Mouse (Mus musculus): ENCODE data around the gene Olfr313. TPM values are rescaled to one million over a fixed set of nuclear protein-coding genes. Genes with fewer than 3 reads are reported as not detected.

Olfr313 gene
- polyA plus RNA-seq (2012; rRNA removed), result not detected in 2 replicates

DNA sequence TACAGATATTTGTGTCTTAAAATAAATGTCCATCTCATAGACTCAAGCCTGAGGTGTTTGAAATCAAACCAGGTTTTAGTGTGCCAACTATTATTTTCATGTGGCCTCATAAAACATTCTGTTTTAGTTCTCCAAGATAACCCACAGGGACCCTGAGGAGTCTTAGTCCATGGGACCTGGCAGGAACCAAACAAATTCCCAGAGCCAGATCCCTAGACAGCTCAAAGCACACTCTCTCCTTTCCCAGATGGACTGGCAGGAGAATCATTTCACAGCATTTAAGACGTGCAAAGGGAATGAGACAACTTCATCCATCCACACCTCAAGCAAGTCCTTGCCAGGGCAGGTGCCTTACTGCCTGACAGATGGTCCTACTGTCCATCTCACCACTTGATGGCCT is at the start of gene Olfr313:
Gene Olfr313, plus strand, starts transcription at position 301 of the 400 bp plus-strand sequence.

DNA sequence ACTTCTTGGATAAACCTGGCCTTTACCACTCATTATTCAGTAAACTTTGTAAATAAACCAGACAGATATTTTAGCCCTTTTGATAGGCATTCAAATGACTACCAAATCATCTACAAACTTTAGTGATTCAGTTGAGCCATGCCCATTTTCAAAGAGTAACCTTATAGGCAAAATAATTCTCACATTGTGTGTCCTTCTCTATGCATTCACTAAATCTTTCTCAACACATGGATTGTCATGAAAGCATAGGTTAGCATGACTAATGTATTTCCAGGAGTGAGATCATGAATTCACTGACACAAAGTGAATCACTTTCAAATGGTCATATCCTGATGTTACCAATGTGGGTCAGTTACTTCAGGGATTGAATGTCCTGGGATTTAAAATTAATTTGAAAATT is 41.9 kb upstream of the Olfr313 start, which contains the start of gene Olfr315:
Gene Olfr315, plus strand, starts transcription at position 301 of the 400 bp plus-strand sequence.

DNA sequence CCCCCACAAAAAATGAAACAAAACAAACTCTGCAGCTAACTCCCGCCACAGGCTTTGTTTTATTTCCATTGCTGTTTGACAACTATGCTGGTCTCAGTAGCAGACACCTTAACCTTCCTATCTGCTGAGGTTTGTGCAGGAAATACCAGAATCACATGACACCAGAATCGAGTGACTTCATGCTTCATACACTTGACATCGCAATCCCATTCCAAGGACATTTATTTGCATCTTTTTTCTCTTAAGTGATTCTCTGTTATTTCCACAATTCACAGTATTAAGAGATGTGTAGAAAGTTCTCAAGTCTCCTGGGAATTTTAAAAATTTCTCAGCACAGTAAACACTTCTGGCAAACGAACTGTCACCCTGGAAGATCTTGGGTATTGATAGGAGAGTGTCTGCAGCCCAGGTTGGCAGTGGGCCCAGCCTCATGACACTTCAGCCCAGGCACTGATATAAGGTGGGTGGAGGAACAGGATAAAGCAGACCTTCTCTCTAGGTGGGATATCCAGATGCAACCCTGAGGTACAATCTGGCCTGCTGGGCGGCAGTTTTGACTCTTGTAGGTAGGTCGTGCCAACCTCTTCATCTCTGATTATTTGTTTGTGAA is 32.2 kb upstream of the Olfr313 start, which contains the start of gene Olfr314:
Gene Olfr314, plus strand, starts transcription at position 473 of the 610 bp plus-strand sequence.

DNA sequence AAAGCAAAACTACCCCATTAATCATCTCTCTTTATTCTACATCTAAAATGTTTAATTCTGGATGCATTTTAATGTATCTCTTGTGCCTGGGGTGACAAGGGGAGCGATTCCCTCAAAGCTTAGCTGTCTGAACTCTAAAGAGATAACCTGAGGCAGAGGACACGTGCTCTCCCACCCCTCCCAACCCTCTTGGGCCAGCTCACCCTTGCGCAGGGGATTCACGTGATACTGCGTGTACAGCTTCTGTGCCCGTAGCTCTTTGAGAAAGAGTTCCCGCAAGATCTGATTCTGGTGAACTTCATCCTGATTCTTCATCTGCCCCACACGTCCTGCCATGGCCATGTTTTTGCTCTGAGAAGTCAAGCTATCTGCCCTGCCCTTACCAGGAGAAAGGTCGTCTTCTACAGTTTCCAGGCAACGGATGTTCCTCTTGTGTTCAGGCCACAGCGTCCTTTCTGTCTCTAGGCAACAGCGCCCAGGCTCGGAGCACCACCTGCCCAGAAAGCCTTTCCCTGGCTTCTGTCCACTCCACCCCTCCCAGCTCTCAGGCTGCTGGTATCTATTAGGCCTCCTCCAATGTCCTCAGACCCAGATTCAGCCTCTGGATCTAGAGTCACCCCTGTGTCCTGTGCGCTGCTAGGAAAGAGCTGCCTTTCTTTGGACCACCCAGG is 13.1 kb upstream of the Olfr313 start, which contains the start of gene Fam183b:
Gene Fam183b, minus strand, starts transcription at position 403 of the 671 bp plus-strand sequence.

DNA sequence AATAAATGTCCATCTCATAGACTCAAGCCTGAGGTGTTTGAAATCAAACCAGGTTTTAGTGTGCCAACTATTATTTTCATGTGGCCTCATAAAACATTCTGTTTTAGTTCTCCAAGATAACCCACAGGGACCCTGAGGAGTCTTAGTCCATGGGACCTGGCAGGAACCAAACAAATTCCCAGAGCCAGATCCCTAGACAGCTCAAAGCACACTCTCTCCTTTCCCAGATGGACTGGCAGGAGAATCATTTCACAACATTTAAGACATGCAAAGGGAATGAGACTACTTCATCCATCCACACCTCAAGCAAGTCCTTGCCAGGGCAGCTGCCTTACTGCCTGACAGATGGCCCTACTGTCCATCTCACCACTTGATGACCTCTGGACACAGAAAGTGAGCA is 14.1 kb downstream of the Olfr313 start, which contains the start of gene Olfr312:
Gene Olfr312, plus strand, starts transcription at position 301 of the 400 bp plus-strand sequence.

DNA sequence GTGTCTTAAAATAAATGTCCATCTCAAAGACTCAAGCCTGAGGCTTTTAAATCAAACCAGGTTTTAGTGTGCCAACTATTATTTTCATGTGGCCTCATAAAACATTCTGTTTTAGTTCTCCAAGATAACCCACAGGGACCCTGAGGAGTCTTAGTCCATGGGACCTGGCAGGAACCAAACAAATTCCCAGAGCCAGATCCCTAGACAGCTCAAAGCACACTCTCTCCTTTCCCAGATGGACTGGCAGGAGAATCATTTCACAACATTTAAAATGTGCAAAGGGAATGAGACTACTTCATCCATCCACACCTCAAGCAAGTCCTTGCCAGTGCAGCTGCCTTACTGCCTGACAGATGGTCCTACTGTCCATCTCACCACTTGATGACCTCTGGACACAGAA is 24.2 kb downstream of the Olfr313 start, which contains the start of gene Olfr311:
Gene Olfr311, plus strand, starts transcription at position 301 of the 400 bp plus-strand sequence.

DNA sequence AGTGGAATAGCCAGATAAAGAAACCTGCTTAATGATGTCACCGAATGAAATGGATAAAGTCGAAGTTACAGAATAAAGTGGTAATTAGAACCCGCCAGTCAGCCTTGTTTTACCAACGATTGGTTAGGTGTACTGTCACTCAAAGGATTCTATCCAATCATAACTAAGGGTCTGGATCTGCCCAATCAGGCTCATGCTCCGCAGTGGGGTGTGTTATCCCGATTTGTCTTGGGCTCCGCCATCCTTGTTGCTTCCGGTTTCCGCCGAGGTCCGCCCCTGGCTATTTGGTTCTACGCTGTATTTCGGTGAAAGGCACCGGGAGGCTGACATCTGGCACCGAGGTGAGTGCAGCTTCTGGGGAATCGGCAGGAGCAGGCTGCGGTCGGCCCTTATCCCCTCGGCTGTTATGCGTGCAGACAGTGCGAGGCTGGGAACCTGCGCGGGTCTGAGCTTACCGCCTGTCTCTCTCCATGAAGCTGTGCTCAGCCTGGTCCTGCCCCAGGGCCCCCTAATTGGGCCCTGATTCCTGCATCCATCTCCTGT is 32.2 kb downstream of the Olfr313 start, which contains the start of gene Gm12258:
Gene Gm12258, plus strand, starts transcription at position 240 of the 543 bp plus-strand sequence.

DNA sequence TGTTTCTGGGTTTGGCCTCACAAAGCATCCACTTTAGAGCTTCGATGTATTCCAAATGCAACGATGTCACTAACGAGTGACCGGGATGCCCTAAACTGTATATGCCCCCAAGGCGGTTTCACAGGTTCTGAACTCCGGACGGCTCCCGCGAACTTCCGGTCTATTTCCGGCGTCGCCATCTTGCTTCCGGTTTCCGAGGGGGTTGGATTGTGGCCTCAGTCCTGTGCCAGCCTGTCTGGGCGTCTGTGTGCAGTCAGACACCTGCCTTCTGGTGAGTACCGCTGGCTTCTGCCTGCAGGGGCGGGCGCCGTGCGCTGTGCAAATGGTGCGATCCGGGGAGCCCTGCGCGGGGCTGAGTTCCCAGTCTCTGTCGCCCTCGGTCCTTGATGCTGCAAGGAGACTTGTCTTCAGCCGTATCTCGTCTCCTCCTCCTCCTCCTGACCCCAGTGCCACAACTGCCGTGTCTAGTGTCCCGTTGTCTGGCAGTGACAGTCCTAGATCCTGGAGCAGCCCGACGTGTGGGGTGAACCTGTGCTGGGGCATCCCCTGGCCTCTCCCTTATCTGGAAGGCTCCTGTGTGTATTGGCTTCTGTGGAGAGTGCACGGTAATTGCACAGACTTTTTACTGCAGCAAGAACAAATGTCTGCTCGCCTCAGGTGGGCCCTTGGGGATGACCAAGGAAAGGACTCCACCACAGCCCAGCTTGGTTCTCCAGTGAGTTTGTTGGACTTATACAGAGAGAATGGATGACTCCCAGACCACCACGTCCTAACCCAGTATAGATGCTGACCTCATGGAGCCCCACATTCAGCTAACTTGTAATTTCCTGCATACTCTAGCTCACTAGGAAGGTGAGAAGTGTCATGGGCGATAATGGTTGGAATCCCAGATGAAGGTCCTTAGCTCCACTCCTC is 52.5 kb downstream of the Olfr313 start, which contains the start of gene 2810021J22Rik:
Gene 2810021J22Rik, plus strand, starts transcription at position 178 of the 915 bp plus-strand sequence.

Other genes starting within 250 kb of the Olfr313 start
- gene Olfr224, start 244.4 kb upstream of the Olfr313 start, polyA plus RNA-seq (2012; rRNA removed), result not detected in 2 replicates
- gene Olfr325, start 237.3 kb upstream of the Olfr313 start, polyA plus RNA-seq (2012; rRNA removed), result not detected in 2 replicates
- not detected in 2 replicates for gene Olfr324, start 219.9 kb upstream of the Olfr313 start, polyA plus RNA-seq (2012; rRNA removed)
- gene 2210407C18Rik, start 198.9 kb upstream of the Olfr313 start, polyA plus RNA-seq (2012; rRNA removed), result 0.07 TPM in 1 of 2 replicates, not detected in the other
- not detected in 2 replicates for gene Olfr323, start 184.5 kb upstream of the Olfr313 start, polyA plus RNA-seq (2012; rRNA removed)
- 4.9 and 5.5 TPM in 2 replicates for gene Trim58, start 174.5 kb upstream of the Olfr313 start, polyA plus RNA-seq (2012; rRNA removed)
- 0.02 and 0.05 TPM in 2 replicates for gene Olfr322, start 156.2 kb upstream of the Olfr313 start, polyA plus RNA-seq (2012; rRNA removed)
- not detected in 2 replicates for gene Olfr320, start 133.9 kb upstream of the Olfr313 start, polyA plus RNA-seq (2012; rRNA removed)
- gene Olfr319, start 115.8 kb upstream of the Olfr313 start, polyA plus RNA-seq (2012; rRNA removed), result not detected in 2 replicates
- gene Olfr318, start 91.0 kb upstream of the Olfr313 start, polyA plus RNA-seq (2012; rRNA removed), result not detected in 2 replicates
- not detected in 2 replicates for gene Olfr317, start 75.8 kb upstream of the Olfr313 start, polyA plus RNA-seq (2012; rRNA removed)
- gene Olfr316, start 62.3 kb upstream of the Olfr313 start, polyA plus RNA-seq (2012; rRNA removed), result not detected in 2 replicates
- gene Olfr315, start 41.8 kb upstream of the Olfr313 start, polyA plus RNA-seq (2012; rRNA removed), result not detected in 2 replicates
- not detected in 2 replicates for gene Olfr314, start 32.0 kb upstream of the Olfr313 start, polyA plus RNA-seq (2012; rRNA removed)
- 0.15 TPM in 1 of 2 replicates, not detected in the other for gene Fam183b, start 13.0 kb upstream of the Olfr313 start, polyA plus RNA-seq (2012; rRNA removed)
- not detected in 2 replicates for gene Olfr312, start 14.2 kb downstream of the Olfr313 start, polyA plus RNA-seq (2012; rRNA removed)
- gene Olfr311, start 24.3 kb downstream of the Olfr313 start, polyA plus RNA-seq (2012; rRNA removed), result not detected in 2 replicates
- 2.5 and 2.7 TPM in 2 replicates for gene Gm12258, start 32.2 kb downstream of the Olfr313 start, polyA plus RNA-seq (2012; rRNA removed)
- 1.0 and 1.3 TPM in 2 replicates for gene 2810021J22Rik, start 52.2 kb downstream of the Olfr313 start, polyA plus RNA-seq (2012; rRNA removed)
- gene Zfp39, start 89.2 kb downstream of the Olfr313 start, polyA plus RNA-seq (2012; rRNA removed), result 2.9 and 3.0 TPM in 2 replicates
- 13.5 and 14.6 TPM in 2 replicates for gene Btnl10, start 102.9 kb downstream of the Olfr313 start, polyA plus RNA-seq (2012; rRNA removed)
- 63.0 and 65.7 TPM in 2 replicates for gene Rnf187, start 123.9 kb downstream of the Olfr313 start, polyA plus RNA-seq (2012; rRNA removed)
- 15.6 and 26.7 TPM in 2 replicates for gene Hist3h2ba, start 133.9 kb downstream of the Olfr313 start, polyA plus RNA-seq (2012; rRNA removed)
- gene Hist3h2a, start 139.7 kb downstream of the Olfr313 start, polyA plus RNA-seq (2012; rRNA removed), result 14.0 and 22.7 TPM in 2 replicates
- gene Trim17, start 139.7 kb downstream of the Olfr313 start, polyA plus RNA-seq (2012; rRNA removed), result 0.04 and 0.08 TPM in 2 replicates
- gene Trim11, start 163.1 kb downstream of the Olfr313 start, polyA plus RNA-seq (2012; rRNA removed), result 9.3 and 11.3 TPM in 2 replicates